Mouse (Mus musculus) embryo, embryonic 9.5 days (tissue): ENCODE data around the gene Fgfr2.
"Not testable (repeated sequence)": the region's sequence is repeated elsewhere in the genome, so short reads cannot be mapped to it uniquely, and the experiment has no call there.

Experiments used
- DNase-seq: peaks from one replicate; pipeline ENCODE4 v3.0.0-alpha.2; 2017; ENCODE audit errors: extremely low spot score

Gene Fgfr2

DNA sequence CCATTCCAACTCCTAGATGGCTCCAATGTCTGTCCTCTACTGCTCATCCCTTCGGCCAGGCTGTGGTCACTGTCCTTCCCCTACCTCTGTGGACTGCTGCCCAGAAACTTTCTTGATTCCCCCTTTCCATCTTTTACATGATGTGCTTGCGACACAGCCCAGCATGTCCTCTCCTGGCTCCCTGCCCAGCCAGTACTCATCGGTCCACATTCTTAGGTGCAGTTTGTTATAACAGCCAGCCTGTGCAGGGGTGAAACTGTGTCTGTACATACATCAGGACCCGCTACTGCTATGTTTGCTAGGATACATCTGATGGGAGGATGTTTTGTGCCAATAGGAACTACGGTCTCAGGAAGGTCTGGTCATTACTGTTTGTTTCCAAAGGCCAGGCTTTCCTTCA, 2949.2 kb downstream of the Fgfr2 start:
- DNase-seq = no peak

DNA sequence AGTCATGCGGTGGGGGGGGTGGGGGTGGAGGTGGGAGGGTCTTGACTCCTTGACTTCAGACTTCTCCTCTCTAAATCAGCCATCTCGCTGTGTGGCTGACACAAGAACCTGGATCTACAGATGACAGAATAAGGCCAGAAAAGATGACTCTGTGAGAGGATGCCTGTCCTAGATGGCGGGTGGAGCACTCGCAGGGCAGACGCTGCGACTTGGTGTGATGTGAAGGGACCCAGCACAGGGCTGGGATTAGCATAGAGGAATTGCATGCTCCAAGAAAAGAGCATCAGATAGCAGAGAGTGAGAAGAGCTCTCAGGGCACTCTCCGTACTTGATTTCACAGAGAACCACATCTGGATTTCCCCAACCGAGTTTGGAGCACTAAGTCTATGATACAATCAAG, 2953.0 kb downstream of the Fgfr2 start:
- no peak for DNase-seq

DNA sequence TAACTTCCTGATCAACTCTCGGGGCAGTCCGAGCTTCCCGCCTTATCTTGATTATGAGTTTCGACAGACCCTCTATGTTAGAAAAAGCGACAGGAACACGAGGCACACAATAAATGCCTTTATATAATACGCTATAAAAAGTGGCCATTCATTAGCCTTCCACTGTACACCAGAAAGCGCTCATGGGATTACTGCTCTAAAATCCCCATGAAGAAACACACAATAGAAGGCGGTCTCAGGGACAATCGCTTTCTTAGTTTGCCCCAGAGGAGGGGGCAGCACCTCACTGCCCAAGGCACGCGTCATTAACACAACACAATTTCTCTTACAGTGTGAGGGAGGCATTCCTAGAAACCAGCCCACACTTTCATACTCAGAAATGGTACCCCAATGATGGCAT, 2954.9 kb downstream of the Fgfr2 start:
- no peak for DNase-seq

DNA sequence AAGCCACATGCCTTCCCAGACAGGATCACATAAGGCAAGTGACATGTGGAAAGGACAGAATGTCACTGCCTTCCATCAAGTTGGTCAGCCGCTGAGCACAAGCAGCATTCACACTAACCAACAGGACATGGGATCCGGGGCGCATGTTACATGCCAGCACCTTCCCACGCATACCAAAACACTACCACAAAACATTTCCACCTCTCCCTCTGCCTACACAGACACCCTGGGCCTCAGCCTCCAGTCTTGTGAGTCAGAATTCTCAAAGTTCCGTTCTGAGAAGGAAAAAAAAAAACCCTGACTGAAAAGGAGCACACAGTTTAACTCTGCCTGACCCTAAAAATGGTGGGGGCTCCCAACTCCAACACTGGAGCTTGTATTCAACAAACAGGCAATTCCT, 2955.9 kb downstream of the Fgfr2 start:
- DNase-seq = no peak

DNA sequence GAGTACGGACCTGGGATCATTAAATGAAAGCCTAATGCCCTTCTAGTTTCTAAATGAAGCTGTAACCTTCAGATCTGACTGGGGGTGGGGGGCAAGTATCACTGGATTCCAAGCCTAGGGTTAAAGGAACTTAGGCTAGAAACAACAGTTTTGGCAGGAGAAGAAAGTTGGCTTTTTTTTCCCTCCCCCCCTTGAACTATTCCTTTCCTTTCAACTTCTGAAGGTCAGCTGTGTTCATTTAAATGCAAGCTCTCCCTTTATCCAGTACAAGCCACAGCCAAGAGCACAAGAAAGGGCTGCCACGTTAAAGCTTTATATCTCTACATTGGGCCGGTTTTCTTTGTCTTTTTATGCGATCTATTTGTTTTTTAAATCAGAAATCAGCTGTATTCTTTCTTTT, 2957.0 kb downstream of the Fgfr2 start:
- DNase-seq = no peak

DNA sequence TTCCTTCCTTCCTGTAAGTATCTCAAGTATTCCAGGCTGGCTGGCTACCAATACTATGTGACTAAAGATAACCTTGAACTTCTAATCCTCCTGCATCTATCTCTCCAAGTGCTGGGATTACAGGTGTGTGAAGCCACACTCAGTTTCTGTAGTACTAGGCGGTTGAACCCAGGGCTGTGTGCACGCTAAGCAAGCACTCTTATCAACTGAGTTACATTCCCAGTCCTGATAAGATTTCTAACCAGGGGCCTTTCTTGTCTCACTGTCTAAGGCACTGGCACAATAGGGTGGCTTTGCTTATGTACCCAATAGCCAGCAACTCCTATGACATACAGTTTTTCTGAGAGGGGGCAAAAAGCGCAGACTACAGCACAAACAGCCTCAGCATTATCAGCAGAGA, 2957.7 kb downstream of the Fgfr2 start:
- DNase-seq = no peak

DNA sequence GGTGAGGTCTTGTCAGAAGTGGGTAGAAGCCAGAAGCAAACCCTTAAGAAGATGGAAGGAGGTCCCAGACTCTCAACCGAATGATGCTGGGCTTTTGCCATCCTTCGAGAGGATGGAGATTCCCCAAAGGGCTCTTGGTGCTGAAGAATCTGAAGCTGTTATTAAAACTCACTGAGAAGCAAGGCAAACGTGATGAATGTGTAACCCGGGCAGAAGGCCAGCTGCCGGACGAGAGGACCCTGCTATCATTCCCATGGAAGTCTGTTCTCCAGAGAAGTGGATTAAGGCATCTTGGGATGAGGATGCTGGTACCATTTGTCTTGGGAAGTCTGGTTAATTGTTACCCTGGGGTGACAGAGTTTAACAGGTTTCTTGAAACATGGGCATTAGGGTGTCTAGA, 2960.4 kb downstream of the Fgfr2 start:
- no peak for DNase-seq

DNA sequence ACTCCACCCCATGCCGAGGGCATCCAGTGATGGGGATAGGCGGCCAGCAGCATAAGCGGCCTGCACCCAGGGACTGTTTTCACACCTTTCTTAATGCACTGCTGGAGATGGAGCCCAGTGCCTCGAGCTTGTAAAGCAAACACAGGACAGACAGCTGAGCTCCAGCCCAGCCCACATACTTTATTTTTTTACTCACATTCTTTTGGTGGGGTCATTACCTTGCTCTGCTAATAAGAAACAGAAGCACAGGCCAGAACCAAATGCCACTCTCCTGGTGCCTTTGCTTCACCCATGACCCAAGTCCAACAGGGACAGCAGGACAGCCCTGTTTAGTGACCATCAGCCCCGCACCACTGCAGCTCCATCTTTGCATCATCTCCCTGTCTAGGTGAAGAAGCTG, 2961.6 kb downstream of the Fgfr2 start:
- DNase-seq = peak; percentile 39

DNA sequence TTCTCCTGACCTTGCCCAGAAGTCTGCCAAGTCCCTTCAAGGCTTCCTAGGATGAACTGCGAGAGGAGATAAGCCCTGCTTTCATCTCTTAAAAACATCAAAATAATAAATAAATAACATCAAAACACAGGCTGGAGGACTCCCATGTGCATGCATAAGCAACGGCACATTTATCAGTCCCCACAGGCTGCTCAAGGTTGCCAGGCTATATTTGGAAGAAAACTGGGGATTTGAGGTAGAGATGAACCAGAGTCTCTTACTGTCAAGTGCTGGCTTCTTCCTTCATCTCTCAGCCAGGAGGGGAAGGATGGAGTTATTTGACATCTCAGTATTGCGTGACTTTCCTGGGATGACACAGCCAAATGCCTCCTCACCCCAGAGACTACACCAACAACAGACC, 2964.3 kb downstream of the Fgfr2 start:
- no peak for DNase-seq

DNA sequence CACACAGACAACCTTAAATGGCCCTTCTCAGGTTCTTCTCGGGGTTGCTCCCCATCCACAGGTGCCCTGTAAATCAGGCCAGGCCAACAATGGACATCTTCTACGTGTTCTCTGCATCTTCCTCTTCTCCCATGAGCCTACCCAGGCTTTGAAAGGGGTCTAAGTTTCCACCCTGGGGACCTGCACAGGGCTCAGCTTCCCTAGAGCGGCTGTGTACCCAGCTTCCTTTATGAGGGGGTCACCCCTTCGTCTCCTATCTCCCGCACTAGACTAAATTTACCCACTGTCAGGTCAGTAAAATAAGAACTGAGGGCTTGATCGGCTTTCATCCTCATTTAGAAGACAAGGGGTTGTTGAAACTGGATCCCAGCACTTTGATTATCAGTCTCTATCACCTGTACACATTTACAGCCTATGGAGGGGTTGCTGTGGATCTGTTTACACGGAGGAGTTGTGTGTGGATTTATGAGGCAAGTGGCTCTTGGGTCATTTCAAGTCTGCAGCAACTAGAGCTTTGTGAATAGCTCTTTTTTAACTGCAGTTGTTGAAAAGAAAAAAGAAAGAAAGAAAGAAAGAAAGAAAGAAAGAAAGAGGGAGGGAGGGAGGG, 2969.7 kb downstream of the Fgfr2 start:
- no peak for DNase-seq

DNA sequence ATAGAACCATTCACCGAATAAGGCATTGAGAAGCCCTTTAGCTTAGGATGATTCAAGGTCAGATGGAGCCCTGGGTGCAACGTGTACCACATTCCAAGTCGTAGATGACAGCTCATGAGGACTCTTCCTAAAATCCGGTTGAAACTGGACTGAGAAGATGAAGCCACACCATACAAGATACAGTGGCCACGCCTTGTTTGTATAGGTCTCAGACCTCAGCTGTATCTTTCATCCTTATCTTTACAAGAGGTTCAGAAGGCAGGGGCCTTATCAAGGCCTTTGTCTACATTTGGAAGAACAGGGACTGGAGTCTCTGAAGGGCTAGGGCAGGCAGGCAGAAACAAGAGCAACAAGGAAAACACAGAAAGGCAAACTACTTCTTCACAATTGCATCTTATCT, 2974.2 kb downstream of the Fgfr2 start:
- DNase-seq = no peak

DNA sequence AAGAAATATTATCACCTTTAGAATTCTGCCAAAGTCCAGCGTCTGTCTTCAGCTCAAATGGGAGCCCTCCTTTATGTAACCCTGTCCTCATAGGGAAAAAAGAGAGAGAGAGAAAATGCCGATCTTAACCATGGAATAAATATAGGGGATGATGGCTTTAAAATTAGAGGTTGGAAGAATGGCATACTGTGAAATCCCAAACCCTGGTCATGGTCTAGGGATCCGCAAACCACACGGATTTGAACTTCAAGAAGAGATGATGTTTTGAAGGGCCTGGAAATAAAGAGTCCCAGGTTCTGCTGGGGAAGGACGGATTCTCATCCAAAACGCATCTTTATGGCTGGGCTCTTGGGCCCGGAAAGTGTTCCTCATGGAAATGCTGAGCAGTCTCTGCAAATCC, 2975.9 kb downstream of the Fgfr2 start:
- DNase-seq = no peak

DNA sequence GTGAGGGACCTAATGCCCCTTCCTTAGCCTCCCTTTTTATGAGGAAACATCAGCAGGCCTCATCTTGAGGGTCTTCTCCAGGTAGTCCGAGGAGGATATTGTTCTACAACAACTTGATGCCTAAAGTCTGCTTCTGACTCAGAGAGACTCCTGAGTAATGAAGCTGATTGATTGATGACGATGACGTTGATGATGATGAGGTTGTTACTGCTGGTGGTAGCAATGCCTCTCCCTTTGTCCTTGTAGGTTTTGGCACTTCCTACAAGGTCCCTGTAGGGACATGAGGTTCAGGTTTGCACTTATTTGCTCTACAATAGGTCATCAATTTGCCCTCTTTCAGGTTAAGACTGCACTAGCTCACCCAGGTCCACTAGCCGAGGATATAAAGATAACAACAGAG, 2977.9 kb downstream of the Fgfr2 start:
- DNase-seq = no peak

DNA sequence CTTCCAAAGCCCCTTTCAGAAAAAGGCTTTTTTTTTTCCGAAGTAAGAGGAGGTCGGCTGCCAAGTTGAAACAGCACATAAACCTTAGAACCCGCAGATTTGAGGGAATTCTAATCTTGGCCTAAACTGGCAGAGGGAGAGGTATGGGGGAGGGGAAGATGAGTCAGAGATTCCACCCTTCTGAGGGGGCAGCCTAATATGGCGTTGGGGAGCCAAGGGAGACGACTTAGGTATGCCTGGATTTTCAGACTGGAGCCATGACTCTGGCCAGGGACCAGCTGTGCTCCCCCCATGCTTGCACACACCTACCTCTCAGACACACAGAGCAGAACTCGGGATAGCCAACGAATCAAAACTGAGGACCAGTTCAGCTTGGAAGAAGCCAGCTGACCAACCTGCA, 2979.8 kb downstream of the Fgfr2 start:
- no peak for DNase-seq

DNA sequence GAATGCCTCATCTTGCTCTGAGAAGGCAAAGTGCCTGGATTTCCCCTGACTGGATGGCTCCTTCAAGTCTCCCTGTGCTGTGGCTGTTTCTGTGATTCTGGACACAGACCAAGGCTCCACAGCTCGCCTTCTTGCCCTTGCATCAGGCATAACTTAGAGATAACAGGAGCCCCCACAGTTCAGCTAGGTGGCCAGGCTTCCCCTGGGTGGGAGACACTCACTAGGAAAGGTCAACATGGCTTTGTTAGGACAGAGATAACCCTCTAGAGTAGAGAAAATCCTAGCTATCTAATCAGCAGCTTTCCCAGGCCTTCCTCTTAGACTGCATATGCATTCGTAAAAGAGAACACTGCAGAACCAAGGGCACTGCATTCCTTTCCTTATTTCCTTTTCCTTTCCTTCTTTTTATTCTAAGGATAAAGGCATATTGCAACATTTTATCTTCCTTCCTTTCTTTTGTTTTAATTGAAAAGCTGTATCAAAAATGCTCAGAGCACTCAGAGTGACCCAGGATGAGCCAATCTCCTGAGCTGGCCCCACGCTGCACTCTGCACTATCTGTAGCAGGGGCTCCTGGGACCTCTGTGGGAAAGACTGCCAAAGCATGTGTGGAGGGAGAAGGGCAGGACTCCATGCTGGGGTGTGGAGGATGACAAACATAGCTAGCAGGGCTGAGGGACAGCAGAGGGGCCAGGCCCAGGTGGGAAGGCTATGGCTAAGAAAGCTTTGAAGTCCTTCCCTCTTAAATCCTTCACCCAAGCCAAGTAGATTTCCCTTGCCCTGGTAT, 2981.9 kb downstream of the Fgfr2 start:
- no peak for DNase-seq

DNA sequence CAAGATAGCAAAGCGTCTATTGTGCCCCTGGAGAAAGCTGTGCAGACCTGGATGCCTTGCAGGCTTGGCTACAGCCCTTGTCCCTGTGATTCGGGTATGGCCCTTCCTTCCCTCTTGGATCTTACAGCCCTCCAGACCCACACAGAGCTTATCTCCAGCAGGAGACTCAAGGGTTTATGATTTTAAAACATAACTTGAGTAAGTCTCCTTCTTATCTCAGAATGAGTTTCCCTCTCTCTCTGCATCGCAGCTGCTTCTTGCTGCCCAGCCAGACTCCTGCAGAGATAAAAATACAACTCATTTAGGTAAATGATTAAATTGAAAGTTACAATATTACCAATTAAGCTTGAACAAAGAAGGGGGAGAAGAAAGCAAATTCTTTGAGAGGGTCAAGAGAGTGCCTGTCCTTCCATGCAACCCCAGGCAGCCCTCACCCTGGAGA, 2988.2 kb downstream of the Fgfr2 start:
- DNase-seq = no peak

DNA sequence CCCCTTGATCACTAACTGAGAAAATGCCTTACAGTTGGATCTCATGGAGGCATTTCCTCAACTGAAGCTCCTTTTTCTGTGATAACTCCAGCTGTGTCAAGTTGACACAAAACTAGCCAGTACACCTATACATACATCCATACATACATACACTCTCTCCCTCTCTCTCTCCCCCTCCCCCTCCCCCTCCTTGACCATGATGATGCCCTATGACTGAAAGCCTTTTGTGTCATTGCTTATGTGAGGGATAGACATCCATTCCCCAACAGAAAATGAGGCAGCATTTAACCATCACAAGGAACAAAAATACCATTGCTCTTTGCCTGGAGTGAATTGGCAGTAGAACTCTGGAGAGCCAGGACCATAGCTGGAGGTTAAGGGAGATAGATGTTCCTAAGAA, 2988.7 kb downstream of the Fgfr2 start:
- DNase-seq = not testable (repeated sequence)

DNA sequence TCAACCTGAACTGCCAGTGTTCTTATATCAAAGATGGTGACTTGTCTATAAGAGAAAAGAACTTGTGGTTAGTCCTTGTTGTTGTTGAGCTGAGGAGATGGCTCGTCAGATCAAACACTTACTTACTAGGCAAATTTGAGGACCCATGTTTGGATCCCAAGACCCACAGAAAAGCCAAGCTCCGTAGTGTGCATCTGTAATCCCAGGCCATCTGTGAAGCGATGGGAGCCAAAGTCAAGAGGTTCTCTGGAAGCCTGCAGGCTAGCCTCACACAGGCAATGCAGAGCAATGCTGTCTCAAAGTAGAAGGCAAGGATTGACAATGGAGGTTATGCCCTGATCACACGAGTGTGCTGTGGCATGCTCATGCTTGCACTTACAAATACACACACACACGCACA, 2992.9 kb downstream of the Fgfr2 start:
- DNase-seq = no peak

DNA sequence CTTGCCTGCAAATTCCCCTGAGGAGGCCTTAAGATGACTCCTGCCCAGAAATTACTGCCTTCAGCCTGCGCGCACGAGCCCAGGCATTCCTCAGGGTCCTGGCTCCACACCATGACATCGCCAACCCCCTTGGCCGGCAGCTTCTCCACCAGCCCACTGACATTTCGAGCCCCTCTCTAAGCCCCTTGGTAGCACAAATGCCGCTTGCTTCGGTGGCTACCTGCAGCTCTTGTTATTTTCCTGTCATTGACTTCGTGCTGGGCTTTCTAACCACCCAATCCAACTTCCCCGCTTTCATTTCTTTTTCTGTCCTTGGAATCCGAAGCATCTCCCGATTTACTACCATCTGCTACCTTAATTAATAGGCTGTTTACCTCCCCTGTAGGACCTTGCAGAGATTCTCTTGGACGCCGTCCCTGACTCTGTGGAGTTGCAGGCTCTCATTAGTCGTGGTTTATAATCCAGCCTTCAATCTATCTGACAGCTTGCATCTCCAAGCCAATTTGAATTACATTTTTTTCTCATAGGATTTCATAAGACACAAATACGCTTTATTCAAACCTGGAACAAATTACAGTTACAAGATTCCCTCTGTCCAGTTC, 2993.7 kb downstream of the Fgfr2 start:
- DNase-seq = peak; percentile 30

DNA sequence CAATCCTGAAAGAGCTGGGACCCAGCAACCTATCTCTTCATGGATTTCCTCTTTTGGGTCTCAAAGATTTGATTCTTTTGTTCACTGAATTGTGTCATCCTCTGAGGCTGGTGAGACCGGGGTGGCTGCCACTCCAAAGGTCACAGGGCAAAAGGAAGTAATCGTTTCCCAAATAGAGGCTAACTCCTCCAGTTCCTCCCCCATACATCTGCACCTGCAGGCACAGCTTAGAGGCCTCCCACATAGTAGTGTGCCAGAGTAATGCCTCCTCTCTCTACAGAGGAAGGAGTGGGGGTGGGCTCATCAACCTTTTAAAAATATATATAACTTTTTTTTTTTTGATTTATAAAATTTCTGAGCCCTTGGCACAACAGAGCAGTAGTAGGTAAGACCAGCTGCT, 3001.6 kb downstream of the Fgfr2 start:
- DNase-seq = no peak

DNA sequence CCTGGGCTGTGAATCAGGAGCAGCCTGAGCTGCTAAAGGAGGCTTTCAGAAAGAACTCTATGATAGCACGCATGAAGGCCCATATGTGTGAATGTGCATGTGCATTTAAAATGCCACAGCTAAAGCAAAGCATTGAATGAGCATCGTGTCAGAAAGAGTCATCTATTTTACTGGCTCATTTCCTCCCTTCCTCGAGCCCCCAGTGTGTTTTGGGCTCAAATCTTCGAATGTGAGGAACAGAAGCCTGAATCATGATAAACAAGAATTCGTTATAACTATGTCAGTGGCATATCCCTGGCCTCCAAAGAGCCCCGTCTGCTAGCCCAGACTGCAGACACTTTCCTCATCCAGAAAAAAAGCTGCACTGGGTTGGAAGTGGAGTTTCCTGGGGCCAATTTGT, 3003.7 kb downstream of the Fgfr2 start:
- DNase-seq = no peak

DNA sequence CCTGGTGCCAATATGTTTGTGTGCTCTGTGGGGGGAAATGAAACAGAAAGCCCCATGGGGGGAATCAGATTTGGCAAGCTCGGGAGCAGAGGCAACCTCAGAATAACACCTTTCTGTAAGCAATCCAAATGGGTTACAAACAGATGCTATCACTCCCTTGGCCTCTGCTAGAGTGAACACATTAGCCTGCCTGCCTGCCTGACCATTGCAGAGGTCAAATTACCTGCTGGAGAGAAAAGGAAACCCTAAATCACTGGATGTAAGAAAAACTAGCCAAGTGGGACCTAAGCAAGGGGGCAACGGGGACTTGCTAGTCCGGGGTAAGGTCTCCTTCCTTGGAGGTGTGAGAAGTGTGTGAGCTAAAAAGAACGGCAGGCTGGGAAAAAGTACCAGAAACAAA, 3004.4 kb downstream of the Fgfr2 start:
- no peak for DNase-seq

DNA sequence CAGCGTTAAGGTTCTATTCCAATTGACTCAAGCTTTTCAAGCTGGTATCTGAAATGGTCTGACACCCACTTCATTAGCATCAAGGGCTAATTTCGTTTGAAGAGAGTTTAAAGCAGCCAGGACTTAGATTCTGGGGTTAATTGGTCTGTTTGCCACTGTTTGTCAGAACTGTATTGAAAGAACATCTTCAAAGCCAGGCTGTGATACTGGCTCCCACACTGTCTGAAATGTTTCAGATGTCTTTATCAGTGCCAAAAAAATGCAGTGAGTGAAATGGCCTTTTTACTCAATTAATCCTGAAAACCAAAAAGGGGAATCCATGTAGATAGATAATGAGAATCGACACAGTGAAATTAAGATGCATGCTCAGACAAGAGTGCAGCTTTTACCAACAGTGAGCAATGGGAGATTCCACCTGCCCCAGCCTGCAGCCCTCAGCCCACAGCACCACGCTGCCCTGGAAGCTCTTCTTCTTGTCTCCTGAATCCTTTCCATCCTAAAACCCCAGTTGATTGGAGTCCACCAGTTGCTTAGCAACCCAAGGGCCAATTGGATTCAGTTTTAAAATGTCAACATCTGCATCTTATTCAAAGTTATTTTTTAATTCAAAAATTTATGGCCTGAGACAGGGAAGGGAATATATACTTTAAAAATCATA, 3005.6 kb downstream of the Fgfr2 start:
- no peak for DNase-seq
